Mouse (Mus musculus) regulatory T cell (primary cell): ENCODE data around the gene Myl9.

ENCODE experiments used
- in situ Hi-C: fragments of 300-600 bp; cut with MboI, MseI; formaldehyde crosslinking; loops from one replicate; pipeline ENCODE4 v1.15.1; 2025; ENCODE audit warnings: high pct_unique_total_duplicates

The Myl9 gene

DNA sequence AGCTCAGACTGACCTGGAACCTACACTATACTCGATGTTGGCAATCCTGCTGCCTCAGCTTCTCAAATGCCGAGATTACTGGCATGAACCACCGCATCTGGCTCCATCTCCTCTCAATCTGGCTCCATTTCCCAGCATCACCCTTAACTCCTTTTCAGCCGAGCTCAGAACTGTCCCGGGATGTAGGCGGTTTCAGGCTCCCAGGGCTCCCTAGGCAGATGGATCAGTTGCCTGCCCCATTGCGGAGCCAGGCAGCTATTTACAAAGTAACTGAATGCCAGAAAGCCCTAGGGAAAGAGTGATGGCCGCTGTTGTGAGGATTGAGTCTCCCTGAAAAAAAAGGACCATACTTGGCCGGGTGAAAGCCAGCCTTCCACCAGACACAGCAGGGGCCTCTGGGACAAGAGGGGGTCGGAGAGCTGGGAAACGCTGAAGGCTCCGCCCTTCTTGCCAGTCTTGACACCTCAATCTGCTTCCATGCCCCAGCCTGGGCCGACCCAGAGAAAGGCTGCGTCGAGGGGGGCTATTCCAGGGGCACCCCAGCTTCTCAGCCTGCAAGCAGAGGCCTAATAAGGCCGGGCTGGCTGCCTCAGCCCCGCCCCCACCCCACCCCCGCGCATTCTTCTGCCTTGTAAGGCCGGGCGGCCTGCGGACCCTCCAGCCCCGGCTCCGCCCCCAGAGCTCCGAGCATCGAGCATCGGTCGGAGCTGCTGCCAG, at the start of gene Myl9:
TSS of gene Myl9 (plus strand) at position 683 of the 717 bp plus-strand sequence.
- in situ Hi-C loops: no loop called here

DNA sequence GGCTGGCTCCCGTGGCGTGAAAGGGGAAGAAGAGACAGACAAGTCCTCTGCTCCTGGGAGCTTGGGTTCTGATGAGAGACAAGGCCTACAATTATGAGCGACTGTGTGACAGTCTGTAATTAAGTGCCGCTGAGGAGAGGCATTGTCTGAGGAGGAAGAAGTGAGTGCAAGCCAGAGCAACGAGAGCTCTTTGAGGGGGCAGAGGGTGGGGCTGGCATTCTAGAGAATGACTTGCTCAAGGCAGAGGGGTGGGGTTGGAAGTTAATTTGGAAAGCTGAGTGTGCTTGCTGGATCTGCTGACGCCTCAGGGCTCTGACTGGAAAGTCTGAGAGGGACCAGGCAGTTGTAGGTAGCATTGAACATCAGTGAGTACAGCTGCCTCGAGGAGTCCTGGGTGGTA, 48.9 kb upstream of the Myl9 start:
- in situ Hi-C loops: loop anchor here (10.0 kb wide), 1 partner anchor 1932 kb away; the partner anchor contains the start of genes Raly and a

DNA sequence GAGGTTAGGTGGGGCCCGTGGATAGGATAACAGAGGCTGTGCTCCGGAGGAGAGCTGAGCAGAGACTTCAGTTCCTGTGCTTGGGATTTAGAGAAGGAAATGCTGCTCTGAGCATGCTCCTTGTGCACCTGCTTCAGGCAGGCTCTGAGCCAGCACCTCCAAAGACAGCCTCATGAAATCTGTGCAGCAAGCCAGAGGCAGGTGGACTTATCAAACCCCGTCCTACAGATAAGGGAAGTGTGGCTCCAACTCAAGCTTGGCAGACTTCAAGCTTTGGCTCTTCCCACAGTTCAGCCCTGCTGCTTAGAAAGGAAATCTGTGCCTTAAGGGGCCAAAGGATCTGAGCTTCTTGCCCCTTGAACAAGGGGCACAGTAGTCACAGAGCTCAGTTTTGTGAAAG, 48.3 kb upstream of the Myl9 start:
- in situ Hi-C loops: loop anchor here (10.0 kb wide), 1 partner anchor 1932 kb away; the partner anchor contains the start of genes Raly and a

DNA sequence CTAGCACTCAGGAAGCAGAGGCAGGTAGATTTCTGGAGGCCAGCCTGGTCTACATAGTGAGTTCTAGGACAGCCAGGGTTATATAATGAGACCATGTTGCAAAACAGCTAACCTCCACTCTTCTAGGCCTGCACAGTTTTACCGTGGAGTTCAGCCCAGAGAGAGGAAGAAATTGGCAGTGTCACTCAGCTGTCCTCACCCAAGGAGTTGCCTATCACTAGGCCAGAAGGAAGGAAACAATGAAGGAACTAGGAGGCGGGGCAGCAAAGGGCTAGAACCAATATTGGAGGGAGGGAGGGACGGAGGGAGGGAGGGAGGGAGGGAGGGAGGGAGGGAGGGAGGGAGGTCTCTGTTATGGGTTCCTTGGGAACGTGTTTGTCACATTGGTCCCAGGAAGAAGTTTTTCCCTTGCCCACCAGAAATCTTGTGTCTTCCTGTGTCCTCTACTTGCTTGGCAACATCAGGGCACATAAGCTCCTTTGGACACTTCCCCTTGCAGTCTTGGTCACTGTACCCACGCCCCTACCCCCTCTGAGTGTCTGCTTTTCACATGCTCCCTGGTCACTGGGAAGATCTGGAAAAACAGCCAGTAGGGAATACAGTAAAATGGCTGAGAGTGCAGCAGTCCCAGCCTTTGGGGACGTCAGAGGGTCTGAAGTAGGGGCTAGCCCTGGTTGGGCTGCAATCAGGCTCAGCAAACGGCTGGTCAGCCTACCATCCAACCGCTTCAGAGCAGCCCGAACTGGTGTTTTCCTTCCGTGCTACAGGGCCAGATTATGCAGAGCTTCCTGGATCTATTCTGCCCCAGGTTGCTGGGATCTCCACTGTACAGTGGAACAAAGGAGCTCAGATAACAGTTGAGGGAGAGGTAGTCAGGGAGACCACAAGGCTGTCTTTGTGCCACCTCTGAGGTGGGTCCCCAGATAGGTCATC, 45.4 kb upstream of the Myl9 start:
- in situ Hi-C loops: loop anchor here (10.0 kb wide), 1 partner anchor 1935 kb away; the partner anchor contains the start of genes Raly and a

DNA sequence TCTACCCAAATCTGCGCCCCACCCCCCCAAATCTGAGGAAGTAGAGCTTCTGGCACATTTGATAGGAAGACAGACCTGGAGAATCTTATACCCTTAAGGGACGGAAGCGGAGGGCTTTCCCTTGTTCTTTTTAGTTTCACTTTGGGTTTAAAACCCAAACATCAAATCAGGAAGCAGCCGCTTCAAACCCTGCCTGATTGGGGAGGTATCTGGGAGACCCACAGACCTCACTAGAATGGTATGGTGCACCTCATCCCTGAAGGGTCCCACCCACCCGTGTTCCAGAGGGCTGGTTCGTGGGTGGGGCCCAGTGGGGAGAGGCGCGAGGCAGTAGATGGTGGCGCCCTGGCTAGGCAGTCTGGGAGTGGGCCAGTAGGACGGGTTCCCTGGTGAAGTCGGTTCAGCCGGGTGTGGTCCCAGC, 44.7 kb upstream of the Myl9 start:
- in situ Hi-C loops: no loop called here

DNA sequence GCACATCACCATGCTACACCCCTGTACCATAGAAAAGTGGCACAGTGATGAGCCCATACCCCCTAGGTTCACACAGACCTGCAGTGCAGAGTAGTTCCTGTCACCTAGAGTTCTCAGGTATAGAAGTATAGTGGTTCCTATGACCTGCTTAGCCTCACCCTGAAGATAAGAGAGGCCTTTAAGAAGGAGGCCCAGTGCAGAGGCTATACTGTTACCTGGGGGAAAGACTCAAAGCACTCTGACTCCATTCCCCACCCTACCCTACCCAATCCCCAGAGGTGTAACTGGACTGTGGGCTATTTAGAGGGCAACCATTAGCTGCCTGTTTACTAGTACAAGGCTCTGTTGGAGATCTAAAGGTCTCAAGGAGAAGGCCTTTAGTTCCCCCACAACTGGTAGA, 43.6 kb upstream of the Myl9 start:
- in situ Hi-C loops: no loop called here

DNA sequence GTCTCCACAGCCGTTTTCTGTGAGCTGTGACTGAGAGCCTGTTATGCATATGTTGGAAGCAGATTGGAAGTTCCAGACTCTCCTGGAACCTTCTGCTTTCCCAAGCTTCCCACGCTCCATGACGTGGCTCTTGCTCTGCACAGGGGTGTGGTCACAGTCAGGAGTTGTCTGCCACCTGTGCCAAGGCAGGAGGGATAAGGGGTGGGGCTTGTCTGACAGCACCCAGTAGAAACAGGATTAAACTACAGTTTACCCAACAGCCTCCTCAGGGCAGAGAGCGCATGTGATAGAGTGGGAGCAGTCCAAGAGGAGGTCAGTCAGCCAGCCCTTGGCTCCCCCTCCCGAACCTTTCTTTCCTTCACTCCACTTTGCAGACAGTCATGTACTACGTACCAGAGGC, 43.1 kb upstream of the Myl9 start:
- in situ Hi-C loops: no loop called here

DNA sequence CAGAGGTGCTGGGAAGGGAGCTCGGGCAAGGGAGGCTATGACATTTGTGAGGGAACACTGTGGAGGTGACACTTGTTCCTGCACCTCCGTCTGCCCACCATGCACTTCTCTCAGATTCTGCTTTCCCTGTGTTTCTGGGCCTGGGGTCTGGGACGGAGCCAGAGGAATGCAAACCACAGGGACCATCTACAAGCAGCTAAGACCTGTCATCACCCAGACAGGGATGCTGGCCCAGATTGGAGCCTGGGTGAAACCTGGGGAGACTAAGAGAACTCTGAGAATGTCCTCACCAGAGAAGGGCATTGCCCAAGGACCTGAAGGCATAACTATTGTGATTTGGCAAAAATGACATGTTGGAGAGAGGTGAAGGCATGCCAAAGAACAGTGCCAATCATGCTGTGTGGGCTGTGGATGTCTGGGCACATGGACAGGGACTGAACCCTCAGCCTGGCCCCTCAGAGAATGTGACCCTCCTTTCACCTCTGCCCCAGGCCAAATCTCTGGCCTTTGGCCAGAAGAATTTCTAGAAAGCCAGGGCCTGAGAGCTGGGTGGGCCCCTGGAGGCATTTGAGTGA, 39.4 kb upstream of the Myl9 start:
- in situ Hi-C loops: no loop called here

DNA sequence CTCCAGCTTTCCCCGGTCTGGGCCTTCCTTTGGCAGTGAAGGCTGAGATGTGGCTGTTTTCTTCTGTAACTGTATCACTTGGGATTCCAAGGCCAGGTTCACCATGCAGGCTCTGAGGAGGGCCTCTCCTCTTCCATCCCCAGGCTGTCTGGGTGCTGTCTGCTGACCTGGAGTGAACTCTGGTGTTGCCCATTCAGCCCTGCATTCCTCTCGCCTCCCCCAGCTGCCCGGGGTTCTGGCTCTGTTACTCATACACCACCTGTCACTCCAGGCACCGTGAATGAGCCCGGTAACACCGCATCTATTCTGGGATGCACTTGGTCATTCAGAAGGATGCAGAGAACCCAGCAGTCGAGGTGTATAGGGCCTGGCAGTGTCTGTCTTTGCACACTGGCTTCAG, 38.4 kb upstream of the Myl9 start:
- in situ Hi-C loops: no loop called here

DNA sequence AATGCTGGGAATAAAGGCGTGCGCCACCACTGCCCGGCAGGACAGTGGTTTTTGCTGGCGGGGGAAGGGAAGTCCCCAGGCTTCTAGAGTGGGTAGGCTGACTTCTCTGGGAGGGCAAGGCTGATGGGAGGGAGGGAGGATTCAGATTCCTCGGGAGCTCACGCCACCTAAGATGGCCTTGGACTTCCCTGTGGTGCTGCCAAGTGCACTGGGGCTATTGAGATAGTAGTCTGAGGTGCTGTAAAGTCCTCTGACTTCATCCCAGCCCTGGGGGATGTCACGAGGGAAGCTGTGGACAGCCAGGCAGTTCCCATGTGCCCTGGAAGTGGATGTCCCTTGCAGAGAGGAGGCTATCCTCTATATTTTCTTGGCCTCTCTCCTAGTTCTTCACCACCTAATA, 37.2 kb upstream of the Myl9 start:
- in situ Hi-C loops: no loop called here

DNA sequence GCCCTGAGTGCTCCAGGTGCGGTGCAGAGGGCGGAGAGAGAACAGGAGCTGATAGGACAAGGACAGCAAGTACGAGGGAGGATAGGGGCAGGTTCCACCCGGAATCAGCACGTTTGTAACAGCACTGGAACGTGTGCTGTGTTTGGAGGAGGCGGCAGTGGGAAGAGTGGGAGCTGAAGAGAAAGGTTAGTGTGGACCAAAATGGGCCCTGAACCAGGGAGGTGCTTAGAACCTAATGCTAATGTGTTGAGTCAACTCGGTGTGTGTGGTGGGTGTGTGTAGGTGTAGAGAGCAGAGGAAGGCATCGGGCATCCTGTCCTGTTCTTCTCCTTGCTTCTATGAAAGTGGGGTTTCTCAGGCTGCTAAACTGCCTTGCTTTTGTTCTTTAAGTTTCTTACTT, 34.0 kb upstream of the Myl9 start:
- in situ Hi-C loops: no loop called here

DNA sequence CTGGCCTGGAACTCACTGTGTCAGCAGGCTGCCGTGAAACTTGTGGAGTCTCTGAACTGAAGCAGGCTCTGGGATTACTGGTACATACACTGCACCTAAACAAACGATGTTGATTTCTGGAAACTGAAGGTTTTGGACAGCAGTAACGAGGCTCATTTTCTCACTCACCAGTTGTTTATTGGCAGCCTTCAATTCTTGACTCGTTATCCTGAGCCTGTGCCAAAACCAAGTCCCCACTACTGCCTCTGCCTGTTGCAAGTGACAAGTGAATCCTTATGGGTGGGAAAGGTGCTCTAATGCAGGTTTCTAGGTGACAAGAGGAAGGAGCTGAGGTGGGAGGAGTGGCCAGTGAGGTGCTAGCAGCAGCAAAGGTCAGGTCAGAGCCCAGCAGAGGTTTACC, 33.2 kb upstream of the Myl9 start:
- in situ Hi-C loops: no loop called here

DNA sequence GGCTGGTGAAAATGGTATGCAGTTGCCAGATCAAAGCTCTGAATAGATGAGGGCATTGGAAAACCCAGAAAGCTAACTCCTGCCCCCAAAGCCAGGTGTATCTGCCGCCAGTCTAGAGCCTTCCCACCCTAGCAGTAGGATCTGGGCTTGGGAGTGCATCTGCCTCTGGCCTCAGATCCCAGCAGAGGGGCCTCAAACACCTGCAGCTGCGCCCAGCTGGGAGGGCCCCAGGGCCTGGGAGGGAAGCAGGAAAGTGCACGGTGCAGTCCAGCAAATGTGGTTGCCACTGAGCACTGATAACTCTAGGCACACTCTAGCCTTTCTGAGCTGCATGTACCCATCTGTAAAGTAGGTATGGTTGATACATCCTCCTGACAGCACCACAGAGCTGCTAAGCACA, 32.0 kb upstream of the Myl9 start:
- in situ Hi-C loops: no loop called here

DNA sequence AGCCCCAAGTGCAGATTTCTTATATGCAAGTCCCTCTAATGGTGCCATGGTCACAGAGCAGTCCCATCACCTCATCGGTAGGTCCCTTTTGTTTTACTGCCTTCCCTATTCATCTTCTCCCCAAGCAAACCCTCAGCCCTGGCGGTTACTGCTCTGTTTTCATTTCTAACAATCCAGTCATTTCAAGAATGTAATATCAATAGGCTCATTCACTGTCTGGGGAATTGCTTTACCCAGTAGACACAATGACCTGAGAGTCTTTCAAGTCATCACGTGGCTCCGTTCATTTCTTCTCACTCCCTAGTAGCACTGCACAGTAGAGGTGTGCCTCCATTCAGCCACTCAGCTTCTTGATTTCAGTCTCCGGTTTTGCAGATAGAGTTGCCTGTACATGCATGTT, 30.8 kb upstream of the Myl9 start:
- in situ Hi-C loops: no loop called here

DNA sequence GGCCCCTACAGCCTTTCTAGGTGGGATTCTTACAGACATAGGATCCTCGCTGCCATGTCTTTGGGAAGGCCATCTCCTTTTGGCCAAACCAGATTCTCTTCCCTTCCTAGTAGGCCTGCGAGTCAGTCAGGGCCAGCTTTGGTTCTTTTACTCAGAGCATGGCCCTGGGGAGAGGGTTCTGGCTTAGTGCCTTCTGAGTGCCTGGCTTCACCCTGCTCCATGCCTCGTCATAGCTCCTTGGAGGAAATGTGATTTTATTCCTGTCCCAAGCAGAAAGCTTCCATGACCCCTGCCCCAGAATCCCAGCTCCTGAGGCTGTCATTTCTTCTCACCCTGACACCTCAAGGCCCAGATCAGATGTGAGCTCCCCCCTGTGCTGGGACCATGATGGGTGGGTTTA, 27.9 kb upstream of the Myl9 start:
- in situ Hi-C loops: no loop called here

DNA sequence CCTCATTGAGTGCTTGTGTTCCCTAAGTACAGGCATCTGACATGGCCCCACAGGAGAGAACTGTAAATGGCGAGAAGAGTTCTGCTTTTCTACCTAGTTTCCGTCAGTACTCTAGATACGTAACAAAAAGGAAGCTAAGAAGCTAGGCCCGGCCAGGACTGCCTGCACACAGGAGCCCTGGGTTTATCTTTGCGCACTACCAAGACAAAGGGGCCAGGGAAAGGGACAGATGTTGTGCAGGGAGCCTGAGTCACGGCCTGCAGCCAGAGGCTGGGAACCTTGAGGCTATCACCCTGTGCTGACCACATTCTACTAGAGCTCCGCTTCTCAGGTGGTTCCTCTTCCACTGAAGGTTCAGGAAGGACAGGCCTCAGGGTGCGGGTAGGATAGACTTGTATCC, 25.5 kb upstream of the Myl9 start:
- in situ Hi-C loops: no loop called here

DNA sequence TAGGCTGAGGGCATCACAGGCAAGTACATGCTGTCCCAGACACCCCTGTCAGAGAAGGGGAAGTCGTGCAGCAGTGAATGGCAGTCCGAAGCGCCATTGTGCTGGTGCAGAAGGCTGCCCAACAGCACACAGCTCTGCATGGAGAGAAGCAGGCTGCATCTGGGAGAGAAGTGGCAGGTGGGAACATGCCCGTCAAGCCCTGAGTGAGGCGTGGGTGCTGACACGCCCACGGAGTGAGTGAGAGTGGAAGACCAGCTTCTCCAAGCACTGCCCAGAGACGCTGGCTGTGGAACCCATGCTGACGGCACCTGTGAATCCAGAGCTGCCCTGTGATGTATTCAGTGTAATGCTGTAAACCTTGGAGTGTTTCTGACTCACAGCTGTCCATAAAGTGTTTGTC, 18.3 kb upstream of the Myl9 start:
- in situ Hi-C loops: no loop called here

DNA sequence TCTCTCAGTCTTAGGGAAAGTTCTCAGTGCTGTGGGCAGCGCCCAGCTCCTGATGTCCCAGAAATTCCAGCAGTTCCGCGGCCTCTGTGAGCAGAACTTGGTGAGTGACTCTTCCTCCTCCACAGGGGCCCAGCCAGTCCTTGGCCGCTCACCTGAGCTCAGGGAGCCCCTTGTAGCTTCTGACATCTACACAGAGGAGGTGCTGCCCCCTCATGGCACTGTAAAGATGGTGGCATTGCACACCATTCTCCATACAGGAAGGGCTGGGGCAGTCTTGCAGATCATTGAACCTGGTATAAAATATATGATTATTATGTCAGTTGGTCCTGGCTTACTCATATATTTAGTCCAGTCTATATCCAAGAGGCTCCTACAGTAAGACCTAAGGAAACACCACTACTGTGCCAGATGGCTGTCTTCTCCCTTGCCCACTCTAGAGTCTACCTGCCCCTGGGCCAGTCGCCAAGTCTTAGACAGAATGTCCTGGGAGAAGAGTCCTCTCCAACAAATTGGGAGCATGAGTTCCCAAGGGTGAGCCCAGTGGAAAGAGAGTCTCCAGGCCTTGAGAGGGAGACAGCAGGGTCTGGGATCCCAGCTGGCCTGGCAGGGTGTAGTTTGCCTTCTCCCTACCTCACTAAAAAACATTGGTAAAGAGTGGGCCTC, 14.2 kb upstream of the Myl9 start:
- in situ Hi-C loops: no loop called here

DNA sequence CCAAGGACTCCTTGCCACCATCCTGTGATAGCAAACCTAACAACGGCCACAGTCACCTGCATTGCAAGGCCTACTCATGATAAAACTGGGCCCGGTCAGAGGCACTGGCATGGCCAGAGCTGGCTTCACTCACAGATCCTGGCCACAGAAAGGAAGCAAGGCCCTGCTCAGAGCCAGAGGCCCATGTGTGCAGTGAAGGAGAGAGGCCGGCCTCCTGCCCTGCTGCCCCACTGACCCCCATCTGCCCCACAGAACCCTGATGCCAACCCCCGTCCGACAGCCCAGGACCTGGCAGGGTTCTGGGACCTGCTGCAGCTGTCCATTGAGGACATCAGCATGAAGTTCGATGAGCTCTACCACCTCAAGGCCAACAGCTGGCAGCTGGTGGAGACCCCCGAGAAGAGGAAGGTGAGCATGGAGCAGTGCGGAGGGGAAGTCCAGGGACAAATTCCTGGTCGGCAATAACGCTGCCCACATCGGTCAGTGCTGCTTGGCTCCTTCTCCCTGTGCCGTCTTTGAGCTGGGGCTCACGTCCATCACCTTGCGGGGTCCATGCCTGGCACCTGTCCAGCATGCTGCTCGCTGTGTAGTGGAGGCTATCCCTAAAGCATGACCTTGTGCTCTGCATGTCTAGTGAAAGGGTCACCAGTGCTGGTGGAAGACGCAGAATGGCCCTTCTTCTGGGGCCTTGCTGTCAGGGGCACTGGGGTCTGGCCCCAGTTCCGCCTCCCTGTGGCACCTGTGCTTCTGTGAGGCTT, 13.5 kb upstream of the Myl9 start:
- in situ Hi-C loops: no loop called here

DNA sequence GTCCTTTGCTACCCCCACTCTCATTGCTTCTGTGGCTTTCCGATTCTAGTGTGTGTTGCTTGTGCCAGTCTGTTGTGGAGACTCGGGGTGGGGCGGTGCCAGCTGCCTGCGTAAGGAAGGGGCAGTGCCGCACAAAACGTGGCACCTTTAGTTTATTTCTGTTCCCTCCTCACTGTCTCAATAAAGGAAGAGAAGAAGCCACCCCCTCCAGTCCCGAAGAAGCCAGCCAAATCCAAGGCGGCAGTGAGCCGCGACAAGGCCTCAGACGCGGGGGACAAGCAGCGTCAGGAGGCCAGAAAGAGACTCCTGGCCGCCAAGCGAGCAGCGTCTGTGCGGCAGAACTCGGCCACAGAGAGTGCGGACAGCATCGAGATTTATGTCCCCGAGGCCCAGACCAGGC, 12.7 kb upstream of the Myl9 start:
- in situ Hi-C loops: no loop called here

DNA sequence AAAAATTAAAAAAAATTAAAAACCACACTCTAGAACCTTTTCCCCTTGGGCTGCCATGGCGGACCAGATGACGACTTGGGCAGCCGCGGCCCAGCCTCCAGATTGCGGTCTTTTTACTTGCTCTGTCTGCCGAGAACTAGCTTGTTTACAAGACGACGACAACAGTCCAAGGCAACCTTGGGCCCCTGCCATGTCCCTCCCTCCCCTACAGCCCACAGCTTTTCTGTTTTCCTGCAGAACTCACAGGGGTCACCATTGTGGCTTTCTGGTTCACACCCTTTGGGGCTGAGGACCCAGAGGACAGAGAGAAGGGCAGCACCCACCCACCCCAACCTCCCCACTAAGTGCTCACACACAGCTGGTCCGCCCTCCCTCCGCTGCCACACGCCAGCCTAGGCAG, 12.1 kb upstream of the Myl9 start:
- in situ Hi-C loops: no loop called here
